Mouse (Mus musculus): ENCODE measurements around the gene Susd6. TPM values are rescaled to one million over a fixed set of nuclear protein-coding genes. Genes with fewer than 3 reads are reported as not detected.

Susd6 gene
- polyA plus RNA-seq, 1 experiment from 2014 or later: 22.3 TPM

DNA sequence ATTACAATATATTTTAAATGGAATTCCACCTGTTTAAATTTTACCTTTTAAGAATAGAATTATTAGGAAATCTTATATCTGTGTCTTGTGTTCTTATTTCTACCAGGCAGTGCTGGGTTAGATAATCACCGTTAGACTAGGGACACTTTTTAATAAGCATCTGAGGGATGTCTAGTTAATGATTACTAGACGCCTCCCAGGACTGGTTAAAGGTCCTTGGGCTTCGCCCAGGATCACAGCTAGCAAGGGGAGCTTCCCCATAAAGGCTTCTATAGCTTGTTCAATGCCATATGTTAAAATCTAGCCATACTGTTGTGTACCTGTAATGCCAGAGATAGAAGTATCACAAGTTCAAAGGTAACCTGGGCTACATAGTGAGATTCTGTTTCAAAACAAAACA, 138.6 kb downstream of the Susd6 start:
- no peak overlapping the region for H3K4me2 ChIP-seq (ENCODE audit: low read length)
- no peaks in the 10 kb centered on the region for H3K27me3 ChIP-seq (ENCODE audit: control insufficient read depth, insufficient read depth, low read length)
- no peak for ATAC-seq (ENCODE audit: insufficient number of reproducible peaks, insufficient read depth, low FRiP score, low read depth)
- H3K9me3 ChIP-seq (ENCODE audit: control insufficient read depth, low read length): no peaks in the 10 kb centered on the region
- 83% methylated on average over 3 of the region's 3 CpGs for WGBS
- H3K27ac ChIP-seq (replicated peaks in 1 of 2; ENCODE audit: control insufficient read depth in 1 of 2, insufficient read depth in 1 of 2, low read depth in 2 of 2, low read length in 2 of 2): no peak overlapping the region
- H3K4me3 ChIP-seq (ENCODE audit: control insufficient read depth in 1 of 2, insufficient read depth in 1 of 2, low read depth in 1 of 2, low read length in 2 of 2): no peak overlapping the region
- no peak overlapping the region for H3K9ac ChIP-seq (ENCODE audit: low read length)
- H3K36me3 ChIP-seq (ENCODE audit: control insufficient read depth, insufficient read depth, low read length): no peaks in the 10 kb centered on the region
- peaks cover 0 to 6% of the 10 kb centered on the region in 2 experiments; a peak in 2 of 4 replicates for H3K4me1 ChIP-seq (ENCODE audit: control insufficient read depth in 2 of 2, insufficient read depth in 2 of 2, low read length in 2 of 2)

DNA sequence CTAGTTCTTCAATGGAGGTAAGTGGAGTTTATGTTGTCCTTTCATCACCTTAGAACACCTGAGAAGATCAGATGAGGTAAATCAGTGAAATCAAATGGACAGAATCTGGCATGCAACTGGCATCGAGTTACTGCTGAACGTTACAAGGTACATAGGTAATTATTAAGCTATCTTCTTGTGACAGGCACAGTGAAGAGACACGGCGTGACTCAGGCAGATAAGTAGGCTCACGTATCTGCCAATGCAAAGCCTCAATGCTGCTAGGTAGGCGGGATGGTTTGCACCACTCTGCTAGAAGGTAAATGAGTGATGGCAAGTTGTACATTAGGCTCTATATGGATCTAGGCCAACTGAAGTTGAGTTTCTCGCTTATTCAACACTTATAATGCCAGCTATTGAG, 139.8 kb downstream of the Susd6 start:
- H3K4me1 ChIP-seq (ENCODE audit: control insufficient read depth in 2 of 2, insufficient read depth in 2 of 2, low read length in 2 of 2): peaks cover 0 to 6% of the 10 kb centered on the region in 2 experiments; a peak in 2 of 4 replicates
- ATAC-seq (ENCODE audit: insufficient number of reproducible peaks, insufficient read depth, low FRiP score, low read depth): no peak
- no peaks in the 10 kb centered on the region for H3K27me3 ChIP-seq (ENCODE audit: control insufficient read depth, insufficient read depth, low read length)
- no peak overlapping the region for H3K9ac ChIP-seq (ENCODE audit: low read length)
- no peak overlapping the region for H3K4me3 ChIP-seq (ENCODE audit: control insufficient read depth in 1 of 2, insufficient read depth in 1 of 2, low read depth in 1 of 2, low read length in 2 of 2)
- no peaks in the 10 kb centered on the region for H3K36me3 ChIP-seq (ENCODE audit: control insufficient read depth, insufficient read depth, low read length)
- 83% methylated on average over 7 of the region's 7 CpGs for WGBS
- H3K9me3 ChIP-seq (ENCODE audit: control insufficient read depth, low read length): no peaks in the 10 kb centered on the region
- H3K27ac ChIP-seq (replicated peaks in 1 of 2; ENCODE audit: control insufficient read depth in 1 of 2, insufficient read depth in 1 of 2, low read depth in 2 of 2, low read length in 2 of 2): no peak overlapping the region
- no peak overlapping the region for H3K4me2 ChIP-seq (ENCODE audit: low read length)

Other genes with a start within 250 kb of the Susd6 start
- gene Slc39a9, start 146.6 kb upstream of the Susd6 start, polyA plus RNA-seq (2014; fragmentation: Nextera tagmentation; extraction: Ambion mirVana): 19.4 and 21.7 TPM in 2 replicates
- 152 and 172 TPM in 2 replicates for gene Erh, start 146.2 kb upstream of the Susd6 start, polyA plus RNA-seq (2014; fragmentation: Nextera tagmentation; extraction: Ambion mirVana)
- 0.22 and 0.53 TPM in 2 replicates for gene Plekhd1, start 97.9 kb upstream of the Susd6 start, polyA plus RNA-seq (2014; fragmentation: Nextera tagmentation; extraction: Ambion mirVana)
- not detected in 2 replicates for gene Ccdc177, start 29.8 kb upstream of the Susd6 start, polyA plus RNA-seq (2014; fragmentation: Nextera tagmentation; extraction: Ambion mirVana)
- 208 and 242 TPM in 2 replicates for gene Srsf5, start 155.0 kb downstream of the Susd6 start, polyA plus RNA-seq (2014; fragmentation: Nextera tagmentation; extraction: Ambion mirVana)
- 0.58 and 0.74 TPM in 2 replicates for gene Slc10a1, start 178.2 kb downstream of the Susd6 start, polyA plus RNA-seq (2014; fragmentation: Nextera tagmentation; extraction: Ambion mirVana)
- 8.1 and 8.6 TPM in 2 replicates for gene Smoc1, start 236.3 kb downstream of the Susd6 start, polyA plus RNA-seq (2014; fragmentation: Nextera tagmentation; extraction: Ambion mirVana)